Mouse (Mus musculus): ENCODE data around the gene Tmem109. TPM values are rescaled to one million over a fixed set of nuclear protein-coding genes. Genes with fewer than 3 reads are reported as not detected.

Tmem109 gene
- polyA plus RNA-seq, 1 experiment, result 40.3 TPM

DNA sequence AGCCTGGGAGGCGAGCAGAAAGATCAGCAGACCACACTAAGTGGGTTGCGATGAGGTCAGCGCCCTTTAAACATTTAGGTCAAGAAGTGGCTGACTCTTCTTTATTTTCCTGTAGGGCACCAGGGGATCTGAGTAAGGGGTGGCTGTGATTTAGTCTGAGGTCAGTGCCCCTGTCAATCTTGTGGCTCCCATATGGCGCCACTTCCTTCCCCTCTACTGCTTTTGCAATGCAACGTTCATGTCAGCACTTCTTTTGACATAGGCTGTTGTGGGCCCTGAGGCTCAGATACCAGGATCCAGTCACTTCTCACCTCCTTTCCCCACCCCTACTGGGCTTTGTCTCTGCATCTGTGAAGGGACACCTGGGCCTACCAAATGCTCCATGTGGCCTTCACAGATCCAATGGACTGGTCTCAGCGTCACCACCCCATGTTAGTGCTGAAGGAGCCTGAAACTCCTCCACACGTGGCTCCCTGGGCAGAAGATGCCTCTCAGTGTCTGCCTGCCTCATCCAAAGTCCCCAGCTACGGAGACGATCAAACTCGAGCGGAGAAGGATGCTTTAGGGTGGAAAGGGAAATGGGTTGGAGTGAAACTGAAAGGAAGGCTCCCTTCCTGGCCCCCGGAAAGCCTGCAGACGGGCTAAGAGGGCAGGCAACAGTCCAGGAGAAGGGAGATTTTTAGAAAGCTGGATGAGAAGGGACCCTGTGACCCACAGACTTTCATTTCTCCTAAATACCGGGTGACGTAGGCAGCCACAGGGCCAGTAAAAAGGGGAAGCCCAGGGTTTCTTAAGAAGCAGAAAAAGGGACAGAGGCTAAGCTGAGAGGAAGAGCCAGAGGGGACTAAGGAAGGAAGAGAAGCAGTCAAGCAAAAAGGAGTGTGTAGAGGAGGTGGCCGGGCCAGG lies 39.8 kb downstream of the Tmem109 start:
- Histone ChIP-seq H3K27me3 (ENCODE audit: control insufficient read depth, insufficient read depth, low read length) (no peaks in the 10 kb centered on the region), H3K27ac (ENCODE audit: control insufficient read depth, insufficient read depth, low read depth, low read length) (no peak overlapping the region), H3K4me3 (ENCODE audit: control insufficient read depth, low read depth, low read length) (no peak overlapping the region), H3K4me1 (ENCODE audit: control insufficient read depth, insufficient read depth, low read length) (peaks cover 7% of the 10 kb centered on the region), H3K36me3 (ENCODE audit: control insufficient read depth, insufficient read depth, low read length) (no peaks in the 10 kb centered on the region)
- TF ChIP-seq CTCF (IDR thresholded peaks at IDR 0.05; ENCODE audit: control insufficient read depth, insufficient read depth, insufficient replicate concordance, low read depth, low read length), result no peak
- TF ChIP-seq POLR2A (IDR thresholded peaks at IDR 0.05; ENCODE audit: control insufficient read depth, low read depth, low read length), result no peak

DNA sequence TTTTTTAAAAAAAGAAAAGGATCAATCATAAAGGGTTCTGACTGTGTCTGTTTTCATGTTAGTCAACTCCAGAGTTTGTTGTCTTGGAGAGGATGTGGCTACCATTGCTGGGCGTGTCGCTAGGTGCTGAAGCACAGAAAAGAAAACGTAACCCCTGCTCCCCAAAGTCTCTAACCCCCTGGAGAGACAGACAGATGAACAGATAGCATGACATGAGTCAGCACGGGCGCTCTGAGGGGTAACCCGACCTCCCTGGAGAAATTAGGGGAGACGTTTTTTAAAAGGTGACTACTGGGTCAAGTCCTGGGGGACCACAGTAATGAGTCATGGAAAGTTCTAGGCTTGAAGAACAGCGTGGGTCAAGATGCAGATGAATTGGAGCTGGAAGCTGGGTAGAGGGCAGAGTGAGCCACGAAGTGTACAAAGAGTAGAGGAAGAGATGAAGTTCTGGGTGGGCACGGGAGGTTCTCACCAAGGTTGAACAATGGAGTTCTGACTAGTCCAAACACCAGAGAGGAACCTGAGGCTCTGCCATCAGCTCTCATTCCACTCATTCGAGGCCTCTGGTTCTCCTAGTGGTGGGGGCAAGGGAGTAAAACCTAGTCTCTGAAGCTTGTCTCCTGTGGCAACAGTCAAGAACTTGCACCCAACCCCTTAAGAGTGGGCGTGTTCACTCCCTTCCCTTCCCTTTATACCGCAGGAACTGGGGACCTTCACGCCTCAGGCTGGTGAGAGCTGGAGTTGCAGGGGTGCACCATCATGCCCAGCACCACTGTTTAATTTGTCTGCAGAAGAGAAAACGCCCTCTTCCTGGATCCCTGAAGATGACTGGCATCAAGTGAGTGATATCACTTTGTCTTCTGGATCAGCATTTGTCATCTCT lies 42.5 kb downstream of the Tmem109 start, which contains the start of gene Slc15a3:
TSS of gene Slc15a3 (plus strand) at position 718 of the 883 bp plus-strand sequence.
- no peaks in the 10 kb centered on the region for H3K27me3 ChIP-seq (ENCODE audit: control insufficient read depth, insufficient read depth, low read length)
- H3K36me3 ChIP-seq (ENCODE audit: control insufficient read depth, insufficient read depth, low read length), result no peaks in the 10 kb centered on the region
- H3K4me1 ChIP-seq (ENCODE audit: control insufficient read depth, insufficient read depth, low read length), result peaks cover 7% of the 10 kb centered on the region
- no peak for TF ChIP-seq POLR2A (IDR thresholded peaks at IDR 0.05; ENCODE audit: control insufficient read depth, low read depth, low read length)
- no peak for TF ChIP-seq CTCF (IDR thresholded peaks at IDR 0.05; ENCODE audit: control insufficient read depth, insufficient read depth, insufficient replicate concordance, low read depth, low read length)
- H3K27ac ChIP-seq (ENCODE audit: control insufficient read depth, insufficient read depth, low read depth, low read length), result no peak within 1 kb of the TSS
- H3K4me3 ChIP-seq (ENCODE audit: control insufficient read depth, low read depth, low read length), result no peak within 1 kb of the TSS

DNA sequence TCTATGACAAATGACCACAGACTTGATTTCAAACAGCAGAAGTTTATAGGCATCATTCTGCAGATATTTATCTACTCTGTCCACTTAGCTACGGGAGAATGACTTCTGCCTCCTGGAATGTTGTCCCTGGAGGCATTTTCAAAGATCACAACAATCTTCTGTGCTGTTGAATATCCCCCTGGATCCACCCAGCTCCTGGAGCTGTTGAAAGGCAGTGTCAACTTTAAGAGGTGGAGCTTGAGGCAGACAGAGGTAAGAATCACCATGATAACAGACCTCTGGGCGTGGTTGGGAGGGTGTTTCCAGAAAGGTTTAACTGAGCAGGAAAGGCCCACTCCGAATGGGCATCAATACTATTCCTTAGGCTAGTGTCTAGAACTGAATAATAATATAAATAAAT lies 46.1 kb downstream of the Tmem109 start:
- no peak for TF ChIP-seq CTCF (IDR thresholded peaks at IDR 0.05; ENCODE audit: control insufficient read depth, insufficient read depth, insufficient replicate concordance, low read depth, low read length)
- TF ChIP-seq POLR2A (IDR thresholded peaks at IDR 0.05; ENCODE audit: control insufficient read depth, low read depth, low read length), result no peak
- Histone ChIP-seq H3K36me3 (ENCODE audit: control insufficient read depth, insufficient read depth, low read length) (no peaks in the 10 kb centered on the region), H3K27ac (ENCODE audit: control insufficient read depth, insufficient read depth, low read depth, low read length) (no peak overlapping the region), H3K27me3 (ENCODE audit: control insufficient read depth, insufficient read depth, low read length) (no peaks in the 10 kb centered on the region), H3K4me1 (ENCODE audit: control insufficient read depth, insufficient read depth, low read length) (peaks cover 7% of the 10 kb centered on the region; the same call in 1 of the 2 replicates), H3K4me3 (ENCODE audit: control insufficient read depth, low read depth, low read length) (no peak overlapping the region)

DNA sequence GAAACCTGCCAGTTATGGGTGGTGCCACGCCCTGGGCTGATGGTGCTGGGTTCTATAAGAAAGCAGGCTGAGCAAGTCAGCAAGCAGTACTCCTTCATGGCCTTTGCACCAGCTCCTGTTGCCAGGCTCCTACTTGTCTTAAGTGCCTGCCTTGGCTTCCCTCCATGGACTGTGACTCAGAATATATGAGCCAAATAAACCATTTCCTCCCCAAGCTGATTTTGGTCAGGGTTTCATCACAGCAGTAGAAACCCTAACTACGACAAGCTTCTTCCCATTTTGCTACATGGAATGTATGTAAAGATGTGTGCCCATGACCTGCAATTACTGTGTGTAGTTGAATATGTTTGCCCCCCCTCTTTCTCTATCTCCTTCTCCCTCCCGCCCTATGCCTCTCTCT lies 48.2 kb downstream of the Tmem109 start:
- H3K4me3 ChIP-seq (ENCODE audit: control insufficient read depth, low read depth, low read length), result no peak overlapping the region
- H3K27ac ChIP-seq (ENCODE audit: control insufficient read depth, insufficient read depth, low read depth, low read length), result no peak overlapping the region
- no peaks in the 10 kb centered on the region for H3K36me3 ChIP-seq (ENCODE audit: control insufficient read depth, insufficient read depth, low read length)
- no peak for TF ChIP-seq POLR2A (IDR thresholded peaks at IDR 0.05; ENCODE audit: control insufficient read depth, low read depth, low read length)
- no peak for TF ChIP-seq CTCF (IDR thresholded peaks at IDR 0.05; ENCODE audit: control insufficient read depth, insufficient read depth, insufficient replicate concordance, low read depth, low read length)
- no peaks in the 10 kb centered on the region for H3K27me3 ChIP-seq (ENCODE audit: control insufficient read depth, insufficient read depth, low read length)
- H3K4me1 ChIP-seq (ENCODE audit: control insufficient read depth, insufficient read depth, low read length), result peaks cover 7% of the 10 kb centered on the region; the same call in 1 of the 2 replicates

DNA sequence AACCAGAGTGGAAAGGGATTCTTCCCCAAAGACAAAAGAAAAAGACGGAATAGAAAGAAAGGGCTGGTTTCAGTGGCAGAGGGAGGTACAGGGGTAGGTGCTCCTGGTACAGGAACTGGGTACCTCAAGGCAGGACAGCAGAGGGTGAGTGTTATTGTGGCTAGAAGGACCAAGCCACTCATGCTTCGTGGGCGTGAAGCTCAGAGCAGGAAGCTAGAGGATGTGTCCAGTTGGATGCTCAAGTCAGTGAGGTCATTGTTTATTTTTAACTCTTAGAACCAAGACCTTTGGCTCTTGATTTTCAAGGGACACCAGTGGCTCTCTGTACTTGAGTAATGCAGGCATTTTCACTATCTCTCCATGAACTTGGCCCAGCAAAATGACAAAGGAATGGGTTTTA lies 49.8 kb downstream of the Tmem109 start:
- H3K27me3 ChIP-seq (ENCODE audit: control insufficient read depth, insufficient read depth, low read length), result no peaks in the 10 kb centered on the region
- peaks cover 9% of the 10 kb centered on the region for H3K4me1 ChIP-seq (ENCODE audit: control insufficient read depth, insufficient read depth, low read length)
- H3K27ac ChIP-seq (ENCODE audit: control insufficient read depth, insufficient read depth, low read depth, low read length), result no peak overlapping the region
- TF ChIP-seq CTCF (IDR thresholded peaks at IDR 0.05; ENCODE audit: control insufficient read depth, insufficient read depth, insufficient replicate concordance, low read depth, low read length) (no peak), POLR2A (IDR thresholded peaks at IDR 0.05; ENCODE audit: control insufficient read depth, low read depth, low read length) (no peak)
- H3K4me3 ChIP-seq (ENCODE audit: control insufficient read depth, low read depth, low read length), result no peak overlapping the region
- H3K36me3 ChIP-seq (ENCODE audit: control insufficient read depth, insufficient read depth, low read length), result no peaks in the 10 kb centered on the region

DNA sequence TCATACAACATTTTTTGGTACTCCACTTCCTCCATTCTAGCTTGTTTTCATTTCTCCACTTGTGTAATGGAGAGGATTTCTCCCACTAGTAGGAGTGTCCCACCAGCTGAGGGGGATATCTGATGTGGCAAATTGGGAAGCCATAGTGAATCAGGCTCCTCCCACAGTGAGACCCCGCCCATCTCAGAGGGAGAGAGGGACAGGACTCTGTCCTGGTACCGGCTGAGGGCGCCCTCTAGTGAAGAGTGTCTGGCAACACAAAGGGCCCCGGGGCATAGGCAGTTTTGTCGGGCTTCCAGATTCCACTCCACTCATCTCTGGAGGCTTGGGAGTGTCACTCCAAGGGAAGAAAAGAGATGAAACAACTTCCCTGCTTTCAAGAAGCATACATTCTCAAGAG lies 50.4 kb downstream of the Tmem109 start:
- Histone ChIP-seq H3K27ac (ENCODE audit: control insufficient read depth, insufficient read depth, low read depth, low read length) (no peak overlapping the region), H3K4me1 (ENCODE audit: control insufficient read depth, insufficient read depth, low read length) (peaks cover 9% of the 10 kb centered on the region), H3K4me3 (ENCODE audit: control insufficient read depth, low read depth, low read length) (no peak overlapping the region), H3K27me3 (ENCODE audit: control insufficient read depth, insufficient read depth, low read length) (no peaks in the 10 kb centered on the region), H3K36me3 (ENCODE audit: control insufficient read depth, insufficient read depth, low read length) (no peaks in the 10 kb centered on the region)
- no peak for TF ChIP-seq POLR2A (IDR thresholded peaks at IDR 0.05; ENCODE audit: control insufficient read depth, low read depth, low read length)
- TF ChIP-seq CTCF (IDR thresholded peaks at IDR 0.05; ENCODE audit: control insufficient read depth, insufficient read depth, insufficient replicate concordance, low read depth, low read length), result peak; percentile 50; the same call in 1 of the 2 replicates

Data from testis, adult 2 months (tissue).